Mouse (Mus musculus): ENCODE measurements at regions not wholly inside any gene's neighbourhood (a gene's known extent, or its start where the extent isn't known, plus 50 kb on each side); places are given as distances from the start of the nearest gene placed in this dataset.

- TF ChIP-seq CTCF (IDR thresholded peaks at IDR 0.05; ENCODE audit: low read depth) = no peak
- ATAC-seq (replicated peaks; ENCODE audit: low FRiP score, low read depth) (no peak), DNase-seq (ENCODE audit: low spot score) (no peak)
- no peak overlapping the region for H3K4me3 ChIP-seq (replicated peaks; ENCODE audit: low read depth, low read length)
- H3K4me1 ChIP-seq (replicated peaks; ENCODE audit: insufficient read depth, low read length) = no peaks in the 10 kb centered on the region
- no peak overlapping the region for H3K9ac ChIP-seq (ENCODE audit: low read depth, low read length)
- H3K27me3 ChIP-seq (ENCODE audit: insufficient read depth, low read length) = no peaks in the 10 kb centered on the region
- no peaks in the 10 kb centered on the region for H3K36me3 ChIP-seq (ENCODE audit: insufficient read depth, low read length)
- H3K9me3 ChIP-seq (replicated peaks; ENCODE audit: low read length) = no peaks in the 10 kb centered on the region
- no peak overlapping the region for H3K27ac ChIP-seq
- H3K4me2 ChIP-seq (ENCODE audit: low read length) = no peak overlapping the region
- 93% methylated on average over 2 of the region's 2 CpGs for WGBS
Measured at GRCm38 (mm10) chr15:16309678-16310077, 418.9 kb upstream of the Cdh9 start.

- Histone ChIP-seq H3K36me3 (ENCODE audit: insufficient read depth, low read length) (no peaks in the 10 kb centered on the region), H3K4me2 (ENCODE audit: low read length) (no peak overlapping the region), H3K9me3 (replicated peaks; ENCODE audit: low read length) (no peaks in the 10 kb centered on the region), H3K9ac (ENCODE audit: low read depth, low read length) (no peak overlapping the region), H3K4me1 (replicated peaks; ENCODE audit: insufficient read depth, low read length) (no peaks in the 10 kb centered on the region), H3K27ac (no peak overlapping the region), H3K27me3 (ENCODE audit: insufficient read depth, low read length) (no peaks in the 10 kb centered on the region), H3K4me3 (replicated peaks; ENCODE audit: low read depth, low read length) (no peak overlapping the region)
- no peak for ATAC-seq (replicated peaks; ENCODE audit: low FRiP score, low read depth)
- no peak for DNase-seq (ENCODE audit: low spot score)
- no peak for TF ChIP-seq CTCF (IDR thresholded peaks at IDR 0.05; ENCODE audit: low read depth)
- WGBS = 76% methylated on average over 3 of the region's 3 CpGs
Measured at GRCm38 (mm10) chr15:16311956-16312646, 416.5 kb upstream of the Cdh9 start.

- H3K4me1 ChIP-seq (replicated peaks; ENCODE audit: insufficient read depth, low read length) = no peaks in the 10 kb centered on the region
- no peak for DNase-seq (ENCODE audit: low spot score)
- no peaks in the 10 kb centered on the region for H3K9me3 ChIP-seq (replicated peaks; ENCODE audit: low read length)
- TF ChIP-seq CTCF (IDR thresholded peaks at IDR 0.05; ENCODE audit: low read depth) = no peak
- no peak overlapping the region for H3K4me3 ChIP-seq (replicated peaks; ENCODE audit: low read depth, low read length)
- H3K27me3 ChIP-seq (ENCODE audit: insufficient read depth, low read length) = no peaks in the 10 kb centered on the region
- no peak overlapping the region for H3K9ac ChIP-seq (ENCODE audit: low read depth, low read length)
- H3K4me2 ChIP-seq (ENCODE audit: low read length) = no peak overlapping the region
- ATAC-seq (replicated peaks; ENCODE audit: low FRiP score, low read depth) = no peak
- no peaks in the 10 kb centered on the region for H3K36me3 ChIP-seq (ENCODE audit: insufficient read depth, low read length)
- H3K27ac ChIP-seq = no peak overlapping the region
Measured at GRCm38 (mm10) chr15:16312721-16313120, 415.8 kb upstream of the Cdh9 start.

GRCm38 (mm10) chr15:16313818-16314217, 414.7 kb upstream of the Cdh9 start:
- H3K4me2 ChIP-seq (ENCODE audit: low read length) = no peak overlapping the region
- H3K27ac ChIP-seq = no peak overlapping the region
- H3K36me3 ChIP-seq (ENCODE audit: insufficient read depth, low read length) = no peaks in the 10 kb centered on the region
- H3K4me1 ChIP-seq (replicated peaks; ENCODE audit: insufficient read depth, low read length) = no peaks in the 10 kb centered on the region
- TF ChIP-seq CTCF (IDR thresholded peaks at IDR 0.05; ENCODE audit: low read depth) = no peak
- no peak for ATAC-seq (replicated peaks; ENCODE audit: low FRiP score, low read depth)
- H3K9me3 ChIP-seq (replicated peaks; ENCODE audit: low read length) = no peaks in the 10 kb centered on the region
- no peak overlapping the region for H3K9ac ChIP-seq (ENCODE audit: low read depth, low read length)
- no peak for DNase-seq (ENCODE audit: low spot score)
- H3K4me3 ChIP-seq (replicated peaks; ENCODE audit: low read depth, low read length) = no peak overlapping the region
- H3K27me3 ChIP-seq (ENCODE audit: insufficient read depth, low read length) = no peaks in the 10 kb centered on the region
- 82% methylated on average over 1 of the region's 1 CpGs for WGBS

GRCm38 (mm10) chr15:16314606-16315005, 413.9 kb upstream of the Cdh9 start:
- WGBS = 73% methylated on average over 6 of the region's 6 CpGs
- Histone ChIP-seq H3K9ac (ENCODE audit: low read depth, low read length) (no peak overlapping the region), H3K27ac (no peak overlapping the region), H3K4me1 (replicated peaks; ENCODE audit: insufficient read depth, low read length) (no peaks in the 10 kb centered on the region), H3K4me3 (replicated peaks; ENCODE audit: low read depth, low read length) (no peak overlapping the region), H3K9me3 (replicated peaks; ENCODE audit: low read length) (no peaks in the 10 kb centered on the region), H3K4me2 (ENCODE audit: low read length) (no peak overlapping the region), H3K36me3 (ENCODE audit: insufficient read depth, low read length) (no peaks in the 10 kb centered on the region), H3K27me3 (ENCODE audit: insufficient read depth, low read length) (no peaks in the 10 kb centered on the region)
- DNase-seq (ENCODE audit: low spot score) = no peak
- ATAC-seq (replicated peaks; ENCODE audit: low FRiP score, low read depth) = no peak
- no peak for TF ChIP-seq CTCF (IDR thresholded peaks at IDR 0.05; ENCODE audit: low read depth)

GRCm38 (mm10) chr15:16315085-16315484, 413.5 kb upstream of the Cdh9 start:
- H3K4me2 ChIP-seq (ENCODE audit: low read length) = no peak overlapping the region
- no peaks in the 10 kb centered on the region for H3K9me3 ChIP-seq (replicated peaks; ENCODE audit: low read length)
- no peak overlapping the region for H3K9ac ChIP-seq (ENCODE audit: low read depth, low read length)
- H3K36me3 ChIP-seq (ENCODE audit: insufficient read depth, low read length) = no peaks in the 10 kb centered on the region
- no peak for TF ChIP-seq CTCF (IDR thresholded peaks at IDR 0.05; ENCODE audit: low read depth)
- no peak overlapping the region for H3K4me3 ChIP-seq (replicated peaks; ENCODE audit: low read depth, low read length)
- no peak overlapping the region for H3K27ac ChIP-seq
- WGBS = 94% methylated on average over 1 of the region's 1 CpGs
- no peak for ATAC-seq (replicated peaks; ENCODE audit: low FRiP score, low read depth)
- H3K27me3 ChIP-seq (ENCODE audit: insufficient read depth, low read length) = no peaks in the 10 kb centered on the region
- DNase-seq (ENCODE audit: low spot score) = no peak
- H3K4me1 ChIP-seq (replicated peaks; ENCODE audit: insufficient read depth, low read length) = no peaks in the 10 kb centered on the region

GRCm38 (mm10) chr15:16326327-16326726, 402.2 kb upstream of the Cdh9 start:
- Histone ChIP-seq H3K9me3 (replicated peaks; ENCODE audit: low read length) (no peaks in the 10 kb centered on the region), H3K36me3 (ENCODE audit: insufficient read depth, low read length) (no peaks in the 10 kb centered on the region), H3K9ac (ENCODE audit: low read depth, low read length) (no peak overlapping the region), H3K27me3 (ENCODE audit: insufficient read depth, low read length) (no peaks in the 10 kb centered on the region), H3K4me3 (replicated peaks; ENCODE audit: low read depth, low read length) (no peak overlapping the region), H3K4me2 (ENCODE audit: low read length) (no peak overlapping the region), H3K4me1 (replicated peaks; ENCODE audit: insufficient read depth, low read length) (no peaks in the 10 kb centered on the region), H3K27ac (no peak overlapping the region)
- ATAC-seq (replicated peaks; ENCODE audit: low FRiP score, low read depth) = no peak
- 81% methylated on average over 2 of the region's 2 CpGs for WGBS
- no peak for DNase-seq (ENCODE audit: low spot score)
- no peak for TF ChIP-seq CTCF (IDR thresholded peaks at IDR 0.05; ENCODE audit: low read depth)

Data from kidney, postnatal 0 days (tissue).